Mouse (Mus musculus): Measurements from ENCODE around the gene Nalcn. TPM values are rescaled to one million over a fixed set of nuclear protein-coding genes. Genes with fewer than 3 reads are reported as not detected.

Nalcn gene
- polyA plus RNA-seq, 1 experiment from 2014 or later = 14.9 TPM

DNA sequence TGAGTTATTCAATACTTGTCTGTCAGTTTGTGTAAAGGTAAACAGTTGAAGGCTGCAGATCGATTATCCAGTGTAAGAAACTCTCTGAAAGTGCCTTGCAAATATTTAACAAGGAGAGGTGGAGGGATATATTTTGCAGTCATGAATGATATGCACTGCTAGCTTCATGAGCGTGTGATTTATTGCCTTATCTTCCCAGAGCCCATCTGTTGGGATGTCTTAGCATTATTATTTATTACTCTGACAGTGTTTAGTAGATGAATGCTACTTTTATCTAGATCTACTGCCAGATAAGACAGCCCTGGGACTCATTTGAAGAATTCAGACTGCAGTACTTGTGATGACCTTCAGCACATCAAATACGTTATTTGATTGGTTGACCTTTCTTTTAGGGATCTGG is 31.7 kb downstream of the Nalcn start:
- no peaks in the 10 kb centered on the region for H3K27me3 ChIP-seq (ENCODE audit: control insufficient read depth, insufficient read depth, low read length)
- H3K27ac ChIP-seq (replicated peaks; ENCODE audit: low read depth, low read length) = no peak overlapping the region
- no peak overlapping the region for H3K9ac ChIP-seq (replicated peaks; ENCODE audit: low read length)
- no peak for ATAC-seq (ENCODE audit: low FRiP score, low TSS enrichment)
- H3K9me3 ChIP-seq (ENCODE audit: control insufficient read depth, low read length) = no peaks in the 10 kb centered on the region
- H3K4me3 ChIP-seq (replicated peaks; ENCODE audit: low read depth, low read length) = no peak overlapping the region
- DNase-seq = no peak
- WGBS = 77% methylated on average over 3 of the region's 3 CpGs
- no peaks in the 10 kb centered on the region for H3K4me1 ChIP-seq (ENCODE audit: control insufficient read depth, insufficient read depth, low read length)
- H3K4me2 ChIP-seq (ENCODE audit: low read length) = no peak overlapping the region
- H3K36me3 ChIP-seq (ENCODE audit: control insufficient read depth, insufficient read depth, low read length) = no peaks in the 10 kb centered on the region

DNA sequence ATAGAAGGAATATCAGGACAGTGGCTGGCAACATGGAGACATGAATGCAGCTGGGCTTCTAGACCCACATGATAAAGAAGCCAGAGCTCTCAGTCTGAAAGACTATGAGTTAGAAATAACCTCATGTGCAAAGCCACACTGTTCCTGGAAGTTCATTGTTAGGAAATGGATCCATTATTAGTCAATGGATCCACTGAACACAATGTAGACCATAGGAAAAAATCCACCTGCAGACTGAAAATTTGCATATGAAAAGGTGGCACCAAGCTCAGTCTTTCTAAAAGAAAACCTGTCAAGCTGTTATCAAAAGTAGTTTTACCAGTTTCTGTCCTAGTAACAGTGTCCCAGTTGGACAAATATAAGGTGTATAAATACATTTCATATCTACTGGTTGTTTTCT is 39.5 kb downstream of the Nalcn start:
- Histone ChIP-seq H3K36me3 (ENCODE audit: control insufficient read depth, insufficient read depth, low read length) (no peaks in the 10 kb centered on the region), H3K27ac (replicated peaks; ENCODE audit: low read depth, low read length) (no peak overlapping the region), H3K4me2 (ENCODE audit: low read length) (no peak overlapping the region), H3K27me3 (ENCODE audit: control insufficient read depth, insufficient read depth, low read length) (no peaks in the 10 kb centered on the region), H3K4me3 (replicated peaks; ENCODE audit: low read depth, low read length) (no peak overlapping the region), H3K9me3 (ENCODE audit: control insufficient read depth, low read length) (no peaks in the 10 kb centered on the region), H3K9ac (replicated peaks; ENCODE audit: low read length) (no peak overlapping the region), H3K4me1 (ENCODE audit: control insufficient read depth, insufficient read depth, low read length) (no peaks in the 10 kb centered on the region)
- ATAC-seq (ENCODE audit: low FRiP score, low TSS enrichment) = no peak
- no peak for DNase-seq

- Histone ChIP-seq H3K27me3 (ENCODE audit: control insufficient read depth, insufficient read depth, low read length) (no peaks in the 10 kb centered on the region), H3K9ac (replicated peaks; ENCODE audit: low read length) (no peak overlapping the region), H3K4me2 (ENCODE audit: low read length) (no peak overlapping the region), H3K9me3 (ENCODE audit: control insufficient read depth, low read length) (no peaks in the 10 kb centered on the region), H3K4me3 (replicated peaks; ENCODE audit: low read depth, low read length) (no peak overlapping the region), H3K36me3 (ENCODE audit: control insufficient read depth, insufficient read depth, low read length) (no peaks in the 10 kb centered on the region), H3K27ac (replicated peaks; ENCODE audit: low read depth, low read length) (no peak overlapping the region), H3K4me1 (ENCODE audit: control insufficient read depth, insufficient read depth, low read length) (no peaks in the 10 kb centered on the region)
- DNase-seq (no peak), ATAC-seq (ENCODE audit: low FRiP score, low TSS enrichment) (no peak)
- 78% methylated on average over 2 of the region's 2 CpGs for WGBS
Observed at GRCm38 (mm10) chr14:123582433-123582832, 44.5 kb downstream of the Nalcn start.

DNA sequence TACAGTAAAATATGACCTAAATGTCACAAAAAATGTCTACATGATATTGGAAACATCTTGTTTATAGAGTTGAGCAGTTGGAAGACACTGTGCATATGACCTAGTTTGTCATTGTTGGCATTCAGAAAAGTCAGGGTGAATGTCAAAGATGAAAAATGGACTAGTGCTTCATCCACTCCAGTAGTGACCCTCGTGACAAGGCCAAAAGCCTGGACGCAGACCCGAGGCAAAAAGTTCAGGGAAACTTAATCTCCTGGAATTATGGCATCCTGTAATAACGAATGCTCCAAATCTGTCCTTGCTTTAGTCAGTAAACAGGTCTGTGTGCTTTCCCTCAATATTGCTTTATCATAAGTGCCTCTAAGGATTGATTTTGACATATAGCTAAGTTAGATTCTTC is 51.6 kb downstream of the Nalcn start:
- 92% methylated on average over 4 of the region's 4 CpGs for WGBS

GRCm38 (mm10) chr14:123574936-123575335 is 52.0 kb downstream of the Nalcn start:
- Histone ChIP-seq H3K9me3 (ENCODE audit: control insufficient read depth, low read length) (no peaks in the 10 kb centered on the region), H3K4me2 (ENCODE audit: low read length) (no peak overlapping the region), H3K9ac (replicated peaks; ENCODE audit: low read length) (no peak overlapping the region), H3K27ac (replicated peaks; ENCODE audit: low read depth, low read length) (no peak overlapping the region), H3K4me1 (ENCODE audit: control insufficient read depth, insufficient read depth, low read length) (no peaks in the 10 kb centered on the region), H3K36me3 (ENCODE audit: control insufficient read depth, insufficient read depth, low read length) (no peaks in the 10 kb centered on the region), H3K4me3 (replicated peaks; ENCODE audit: low read depth, low read length) (no peak overlapping the region), H3K27me3 (ENCODE audit: control insufficient read depth, insufficient read depth, low read length) (no peaks in the 10 kb centered on the region)
- ATAC-seq (ENCODE audit: low FRiP score, low TSS enrichment) (no peak), DNase-seq (no peak)

More for the DNA sequence above, 51.6 kb downstream of the Nalcn start:
- Histone ChIP-seq H3K36me3 (ENCODE audit: control insufficient read depth, insufficient read depth, low read length) (no peaks in the 10 kb centered on the region), H3K27ac (replicated peaks; ENCODE audit: low read depth, low read length) (no peak overlapping the region), H3K9me3 (ENCODE audit: control insufficient read depth, low read length) (no peaks in the 10 kb centered on the region), H3K4me2 (ENCODE audit: low read length) (no peak overlapping the region), H3K4me1 (ENCODE audit: control insufficient read depth, insufficient read depth, low read length) (no peaks in the 10 kb centered on the region), H3K4me3 (replicated peaks; ENCODE audit: low read depth, low read length) (no peak overlapping the region), H3K27me3 (ENCODE audit: control insufficient read depth, insufficient read depth, low read length) (no peaks in the 10 kb centered on the region), H3K9ac (replicated peaks; ENCODE audit: low read length) (no peak overlapping the region)
- ATAC-seq (ENCODE audit: low FRiP score, low TSS enrichment) = no peak
- DNase-seq = no peak

GRCm38 (mm10) chr14:123566599-123566998 is 60.3 kb downstream of the Nalcn start:
- H3K4me3 ChIP-seq (replicated peaks; ENCODE audit: low read depth, low read length) = no peak overlapping the region
- H3K9me3 ChIP-seq (ENCODE audit: control insufficient read depth, low read length) = no peaks in the 10 kb centered on the region
- H3K4me1 ChIP-seq (ENCODE audit: control insufficient read depth, insufficient read depth, low read length) = no peaks in the 10 kb centered on the region
- H3K9ac ChIP-seq (replicated peaks; ENCODE audit: low read length) = no peak overlapping the region
- DNase-seq = no peak
- no peaks in the 10 kb centered on the region for H3K36me3 ChIP-seq (ENCODE audit: control insufficient read depth, insufficient read depth, low read length)
- no peaks in the 10 kb centered on the region for H3K27me3 ChIP-seq (ENCODE audit: control insufficient read depth, insufficient read depth, low read length)
- H3K4me2 ChIP-seq (ENCODE audit: low read length) = no peak overlapping the region
- 82% methylated on average over 2 of the region's 2 CpGs for WGBS
- no peak for ATAC-seq (ENCODE audit: low FRiP score, low TSS enrichment)
- no peak overlapping the region for H3K27ac ChIP-seq (replicated peaks; ENCODE audit: low read depth, low read length)

- no peak for DNase-seq
- Histone ChIP-seq H3K4me2 (ENCODE audit: low read length) (no peak overlapping the region), H3K9me3 (ENCODE audit: control insufficient read depth, low read length) (no peaks in the 10 kb centered on the region), H3K27ac (replicated peaks; ENCODE audit: low read depth, low read length) (no peak overlapping the region), H3K4me3 (replicated peaks; ENCODE audit: low read depth, low read length) (no peak overlapping the region), H3K27me3 (ENCODE audit: control insufficient read depth, insufficient read depth, low read length) (no peaks in the 10 kb centered on the region), H3K9ac (replicated peaks; ENCODE audit: low read length) (no peak overlapping the region), H3K36me3 (ENCODE audit: control insufficient read depth, insufficient read depth, low read length) (no peaks in the 10 kb centered on the region), H3K4me1 (ENCODE audit: control insufficient read depth, insufficient read depth, low read length) (no peaks in the 10 kb centered on the region)
- ATAC-seq (ENCODE audit: low FRiP score, low TSS enrichment) = no peak
Observed at GRCm38 (mm10) chr14:123555533-123555932, 71.4 kb downstream of the Nalcn start.

- no peak for DNase-seq
- WGBS = 70% methylated on average over 4 of the region's 4 CpGs
Observed at GRCm38 (mm10) chr14:123554936-123555335, 72.0 kb downstream of the Nalcn start.

DNA sequence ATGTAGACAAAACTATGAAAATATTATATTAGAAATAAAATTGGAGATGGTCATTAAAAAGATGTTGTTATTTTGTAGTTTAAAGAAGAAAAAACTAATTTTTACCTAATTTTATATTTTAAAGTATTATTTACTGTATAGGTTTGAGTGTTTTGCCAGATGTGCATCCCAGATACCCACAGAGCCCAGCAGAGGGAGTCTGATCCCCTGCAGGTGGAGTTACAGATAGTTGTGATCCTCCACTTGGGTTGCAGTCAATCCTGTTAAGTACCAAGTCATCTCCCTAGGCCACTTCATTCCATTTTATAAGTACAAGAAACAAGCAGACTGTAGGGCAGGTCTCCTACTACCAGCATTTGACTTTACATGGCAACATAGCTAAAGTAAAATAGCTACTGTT is 84.6 kb downstream of the Nalcn start:
- H3K4me1 ChIP-seq (ENCODE audit: control insufficient read depth, insufficient read depth, low read length) = no peaks in the 10 kb centered on the region
- ATAC-seq (ENCODE audit: low FRiP score, low TSS enrichment) = no peak
- no peaks in the 10 kb centered on the region for H3K9me3 ChIP-seq (ENCODE audit: control insufficient read depth, low read length)
- H3K4me3 ChIP-seq (replicated peaks; ENCODE audit: low read depth, low read length) = no peak overlapping the region
- DNase-seq = peak; percentile 26
- no peaks in the 10 kb centered on the region for H3K27me3 ChIP-seq (ENCODE audit: control insufficient read depth, insufficient read depth, low read length)
- H3K4me2 ChIP-seq (ENCODE audit: low read length) = no peak overlapping the region
- H3K9ac ChIP-seq (replicated peaks; ENCODE audit: low read length) = no peak overlapping the region
- no peak overlapping the region for H3K27ac ChIP-seq (replicated peaks; ENCODE audit: low read depth, low read length)
- no peaks in the 10 kb centered on the region for H3K36me3 ChIP-seq (ENCODE audit: control insufficient read depth, insufficient read depth, low read length)

More at GRCm38 (mm10) chr14:123554936-123555335, 72.0 kb downstream of the Nalcn start:
- H3K4me2 ChIP-seq (ENCODE audit: low read length) = no peak overlapping the region
- ATAC-seq (ENCODE audit: low FRiP score, low TSS enrichment) = no peak
- H3K36me3 ChIP-seq (ENCODE audit: control insufficient read depth, insufficient read depth, low read length) = no peaks in the 10 kb centered on the region
- H3K4me1 ChIP-seq (ENCODE audit: control insufficient read depth, insufficient read depth, low read length) = no peaks in the 10 kb centered on the region
- H3K9me3 ChIP-seq (ENCODE audit: control insufficient read depth, low read length) = no peaks in the 10 kb centered on the region
- H3K4me3 ChIP-seq (replicated peaks; ENCODE audit: low read depth, low read length) = no peak overlapping the region
- no peak overlapping the region for H3K9ac ChIP-seq (replicated peaks; ENCODE audit: low read length)
- H3K27ac ChIP-seq (replicated peaks; ENCODE audit: low read depth, low read length) = no peak overlapping the region
- no peaks in the 10 kb centered on the region for H3K27me3 ChIP-seq (ENCODE audit: control insufficient read depth, insufficient read depth, low read length)
